Mouse (Mus musculus) T-helper 1 cell (primary cell): ENCODE data around the gene Cd46.

ENCODE experiments used
- in situ Hi-C: fragments of 300-600 bp; cut with MboI, MseI; formaldehyde crosslinking; loops from one replicate; pipeline ENCODE4 v1.15.1; 2025; ENCODE audit warnings: high pct_unique_total_duplicates

Gene Cd46

GRCm38 (mm10) chr1:195019062-195019600 lies 72.9 kb downstream of the Cd46 start:
- in situ Hi-C loops, result no loop called here

GRCm38 (mm10) chr1:195018089-195018999 lies 73.7 kb downstream of the Cd46 start:
- in situ Hi-C loops, result no loop called here

DNA sequence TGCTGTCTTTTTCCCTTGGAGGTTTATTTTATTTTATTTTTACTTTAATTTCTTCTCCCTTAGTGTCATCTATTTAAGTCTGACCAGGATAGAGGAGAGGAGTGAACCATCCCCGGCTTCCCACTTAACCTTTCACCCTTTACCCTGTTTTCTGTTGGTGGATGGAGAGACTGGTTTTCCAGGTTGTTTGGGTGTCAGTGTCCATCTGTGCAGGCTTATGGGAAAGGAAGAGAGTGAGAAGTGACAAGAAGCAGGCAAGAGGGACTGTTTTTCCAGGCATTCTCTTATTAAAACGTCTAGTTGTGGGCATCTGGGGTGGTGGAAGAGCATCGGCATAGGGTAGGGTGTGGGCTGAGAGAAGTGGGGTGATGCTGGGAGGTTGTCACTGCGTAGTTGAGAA lies 74.4 kb downstream of the Cd46 start:
- in situ Hi-C loops, result no loop called here

GRCm38 (mm10) chr1:195016811-195017501 lies 75.1 kb downstream of the Cd46 start:
- in situ Hi-C loops, result no loop called here

DNA sequence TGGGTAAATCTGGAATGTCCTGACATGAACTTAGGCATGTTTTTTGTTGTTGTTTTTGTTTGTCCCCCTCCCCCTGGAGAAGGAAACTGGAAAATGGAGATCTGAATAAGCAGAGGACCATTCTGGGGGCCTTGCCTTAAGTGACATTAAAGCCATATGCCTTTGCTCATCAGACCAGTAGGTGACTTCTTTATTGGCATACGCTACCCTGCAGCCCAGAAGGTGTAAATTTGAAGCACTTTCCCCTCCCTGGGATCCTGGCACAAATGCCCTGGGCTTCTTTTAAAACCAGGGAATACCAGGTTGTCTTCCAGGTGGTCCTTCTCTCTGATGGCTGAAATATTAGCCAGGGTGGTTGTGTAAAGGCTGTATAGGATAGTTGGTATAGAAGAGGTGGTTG lies 76.8 kb downstream of the Cd46 start:
- in situ Hi-C loops, result no loop called here

DNA sequence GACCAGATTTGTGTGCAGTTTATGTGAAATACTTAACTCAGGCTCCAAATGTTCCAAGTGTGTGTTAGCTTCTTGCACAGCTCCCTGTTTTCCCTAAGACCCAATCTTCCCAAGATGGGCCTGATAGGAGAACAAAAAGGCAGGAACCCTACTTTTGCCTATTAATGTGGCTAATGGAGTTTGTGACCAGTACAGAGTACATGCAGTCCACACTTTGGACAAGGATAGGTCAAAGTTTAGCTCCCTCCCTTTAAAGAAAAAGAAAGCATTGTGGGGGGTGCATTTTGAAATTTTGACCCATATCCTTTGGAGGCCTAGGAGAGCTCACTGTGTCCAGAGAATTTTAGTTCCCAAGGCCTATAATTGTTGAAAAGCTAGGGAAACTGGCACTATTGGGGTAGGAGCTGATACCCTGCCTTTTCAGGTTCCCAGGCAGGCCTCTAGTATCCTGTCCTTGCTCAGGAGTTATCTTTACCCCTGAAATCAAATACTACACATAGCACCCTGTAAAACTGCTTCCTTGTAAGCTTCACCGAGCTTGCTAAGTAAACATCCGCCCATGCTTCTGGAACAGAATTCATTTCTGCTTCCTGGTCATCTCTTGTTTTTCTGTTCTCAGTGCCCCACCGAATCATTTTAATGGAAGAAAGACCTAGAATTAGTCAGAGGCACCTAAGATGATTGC lies 77.7 kb downstream of the Cd46 start:
- in situ Hi-C loops, result no loop called here

DNA sequence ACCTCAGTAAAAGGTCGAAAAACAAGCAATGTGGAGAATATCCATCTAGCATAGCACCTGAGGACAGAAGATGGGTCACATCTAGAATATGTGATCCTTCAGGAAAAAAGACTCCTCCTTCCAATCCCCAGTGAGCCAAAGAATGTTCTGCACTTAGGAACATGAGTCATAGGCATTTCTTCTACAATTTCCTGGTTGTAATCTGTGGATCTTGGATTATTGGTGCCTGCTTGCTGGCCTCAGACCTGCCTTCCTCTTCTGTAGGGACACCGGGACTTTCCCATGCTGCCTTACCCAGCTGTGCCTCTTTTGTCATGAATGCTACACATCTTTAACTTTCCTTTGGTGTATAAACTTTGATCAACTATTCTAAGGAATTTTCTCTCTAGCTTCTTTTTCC lies 79.5 kb downstream of the Cd46 start:
- in situ Hi-C loops, result no loop called here

DNA sequence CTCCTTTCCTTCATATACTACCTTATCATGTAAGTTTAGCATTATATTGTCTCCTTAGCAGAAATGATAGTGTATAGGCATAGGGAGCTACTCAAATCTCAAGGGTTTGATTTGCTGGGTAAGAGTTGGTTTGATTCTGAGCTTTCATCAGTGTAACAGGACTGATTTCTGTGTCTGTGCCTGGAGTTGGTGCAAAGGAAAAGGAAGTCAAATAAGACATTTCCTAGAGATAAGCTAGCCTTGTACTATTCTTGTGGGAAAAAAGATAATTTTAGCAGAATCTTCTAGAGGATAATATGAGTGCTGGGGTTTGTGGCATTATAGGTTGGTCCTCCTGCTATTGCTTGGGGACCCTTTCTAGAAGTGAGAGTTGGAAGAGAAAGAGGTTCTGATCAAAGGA lies 85.8 kb downstream of the Cd46 start:
- in situ Hi-C loops, result no loop called here

DNA sequence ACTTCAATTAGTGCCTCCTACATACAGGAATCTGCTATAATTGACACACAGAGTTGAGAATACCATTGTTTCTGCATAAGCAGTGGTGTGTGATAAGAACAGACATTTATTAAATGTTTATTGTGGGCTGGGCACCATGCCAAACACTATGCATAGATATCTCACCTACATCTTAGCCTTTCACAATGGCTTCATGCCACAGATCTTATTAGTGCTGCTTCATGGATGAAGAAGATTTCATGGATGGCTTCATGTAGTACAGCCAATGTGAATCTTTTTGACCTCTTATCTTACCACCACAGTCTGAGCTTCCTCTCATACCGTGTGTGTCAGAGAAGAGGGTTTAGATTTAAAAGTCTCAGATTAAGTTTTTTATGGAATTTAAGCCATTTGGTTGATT lies 87.9 kb downstream of the Cd46 start:
- in situ Hi-C loops, result no loop called here

GRCm38 (mm10) chr1:195003328-195003727 lies 88.7 kb downstream of the Cd46 start:
- in situ Hi-C loops, result no loop called here

DNA sequence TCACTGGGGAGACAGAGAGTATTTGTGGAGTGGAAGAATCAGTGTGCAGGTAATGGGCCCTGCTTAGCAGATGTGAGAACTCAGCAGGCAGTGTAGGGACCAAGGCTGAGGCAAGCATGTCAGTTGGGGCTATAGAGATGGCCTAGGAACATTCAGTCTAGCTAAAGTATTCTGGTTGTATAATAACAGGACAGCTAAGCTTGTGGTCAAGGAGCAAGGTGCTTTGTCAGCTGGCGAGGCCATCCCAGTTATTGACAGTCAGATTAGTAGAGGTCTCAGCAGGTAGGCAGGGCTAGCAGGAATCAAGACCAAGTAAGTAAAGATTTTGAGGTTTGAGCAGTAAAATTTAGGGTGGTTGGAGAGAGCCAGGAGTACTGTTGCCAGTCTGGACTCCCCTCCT lies 93.7 kb downstream of the Cd46 start:
- in situ Hi-C loops, result no loop called here

- in situ Hi-C loops, result no loop called here
These were observed 96.9 kb downstream of the Cd46 start for GRCm38 (mm10) chr1:194995196-194995595.

- in situ Hi-C loops, result no loop called here
These were observed 97.8 kb downstream of the Cd46 start for GRCm38 (mm10) chr1:194994262-194994661.

GRCm38 (mm10) chr1:194993409-194993988 lies 98.5 kb downstream of the Cd46 start:
- in situ Hi-C loops, result no loop called here

GRCm38 (mm10) chr1:194992589-194993317 lies 99.3 kb downstream of the Cd46 start:
- in situ Hi-C loops, result no loop called here

- in situ Hi-C loops, result no loop called here
These were observed 100.4 kb downstream of the Cd46 start for GRCm38 (mm10) chr1:194991654-194992053.

- in situ Hi-C loops, result no loop called here
These were observed 101.1 kb downstream of the Cd46 start for GRCm38 (mm10) chr1:194990976-194991375.

DNA sequence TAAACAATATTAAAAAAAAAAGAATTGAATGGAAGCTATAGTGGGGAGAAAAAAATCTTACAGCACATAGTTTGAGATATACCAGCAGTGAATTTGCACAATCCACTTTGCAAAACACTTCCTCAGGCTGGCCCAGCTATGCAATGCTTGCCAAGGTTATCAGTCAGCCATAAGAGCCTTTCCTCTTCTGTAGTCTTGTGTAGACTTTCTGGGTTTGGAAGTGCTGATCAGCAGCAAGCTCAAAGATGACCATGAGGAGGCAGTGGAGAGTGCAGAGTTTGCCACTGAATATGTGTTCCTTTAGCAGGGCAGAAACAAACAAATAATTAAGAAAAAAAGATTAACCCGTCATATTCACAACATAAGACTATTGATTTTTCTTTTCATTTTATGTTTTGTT lies 103.0 kb downstream of the Cd46 start:
- in situ Hi-C loops, result no loop called here
